Mouse (Mus musculus): ENCODE measurements at regions not wholly inside any gene's neighbourhood (a gene's known extent, or its start where the extent isn't known, plus 50 kb on each side); places are given as distances from the start of the nearest gene placed in this dataset.

GRCm38 (mm10) chr14:24550763-24551471, 64.0 kb downstream of the Rps24 start:
- DNase-seq (ENCODE audit: low spot score in 2 of 2), result no peak

- DNase-seq (ENCODE audit: low spot score in 2 of 2), result no peak
These were observed 64.5 kb downstream of the Rps24 start for GRCm38 (mm10) chr14:24551472-24551783.

- DNase-seq (ENCODE audit: low spot score in 2 of 2), result no peak
These were observed 78.1 kb downstream of the Rps24 start for GRCm38 (mm10) chr14:24564801-24565624.

GRCm38 (mm10) chr14:24565718-24566322, 78.9 kb downstream of the Rps24 start:
- DNase-seq (ENCODE audit: low spot score in 2 of 2), result peak in 1 of 2 experiments; percentile 41

GRCm38 (mm10) chr14:24575111-24575510, 88.2 kb downstream of the Rps24 start:
- DNase-seq (ENCODE audit: low spot score in 2 of 2), result no peak

- DNase-seq (ENCODE audit: low spot score in 2 of 2), result peak in 1 of 2 experiments; percentile 19
These were observed 91.7 kb downstream of the Rps24 start for GRCm38 (mm10) chr14:24578535-24579111.

- no peak for DNase-seq (ENCODE audit: low spot score in 2 of 2)
These were observed 92.3 kb downstream of the Rps24 start for GRCm38 (mm10) chr14:24579153-24579795.

- DNase-seq (ENCODE audit: low spot score in 2 of 2), result no peak
These were observed 99.4 kb downstream of the Rps24 start for GRCm38 (mm10) chr14:24586133-24586908.

- DNase-seq (ENCODE audit: low spot score in 2 of 2), result no peak
These were observed 100.2 kb downstream of the Rps24 start for GRCm38 (mm10) chr14:24586982-24587672.

GRCm38 (mm10) chr14:24588041-24588440, 101.1 kb downstream of the Rps24 start:
- DNase-seq (ENCODE audit: low spot score in 2 of 2), result no peak

GRCm38 (mm10) chr14:24606444-24607173, 119.7 kb downstream of the Rps24 start:
- no peak for DNase-seq (ENCODE audit: low spot score in 2 of 2)

- no peak for DNase-seq (ENCODE audit: low spot score in 2 of 2)
These were observed 121.4 kb downstream of the Rps24 start for GRCm38 (mm10) chr14:24608356-24608755.

GRCm38 (mm10) chr14:24612254-24612995, 125.5 kb downstream of the Rps24 start:
- no peak for DNase-seq (ENCODE audit: low spot score in 2 of 2)

GRCm38 (mm10) chr14:24615776-24616175, 128.9 kb downstream of the Rps24 start:
- no peak for DNase-seq (ENCODE audit: low spot score in 2 of 2)

- DNase-seq (ENCODE audit: low spot score in 2 of 2), result no peak
These were observed 129.6 kb downstream of the Rps24 start for GRCm38 (mm10) chr14:24616306-24617125.

- DNase-seq (ENCODE audit: low spot score in 2 of 2), result no peak
These were observed 130.1 kb downstream of the Rps24 start for GRCm38 (mm10) chr14:24617126-24617375.

- DNase-seq (ENCODE audit: low spot score in 2 of 2), result no peak
These were observed 130.5 kb downstream of the Rps24 start for GRCm38 (mm10) chr14:24617393-24617861.
